Mouse (Mus musculus): ENCODE measurements around the gene Ptpn11.
"Not testable (repeated sequence)": the region's sequence is repeated elsewhere in the genome, so short reads cannot be mapped to it uniquely, and the experiment has no call there.

- TF ChIP-seq EP300, CTCF (IDR thresholded peaks at IDR 0.05; ENCODE audit: low read depth): not testable (repeated sequence)
Observed at GRCm38 (mm10) chr5:121224020-121224419, 32.8 kb upstream of the Ptpn11 start.
